Mouse (Mus musculus): ENCODE measurements around the gene Igfbpl1. TPM values are rescaled to one million over a fixed set of nuclear protein-coding genes. Genes with fewer than 3 reads are reported as not detected.

Gene Igfbpl1
- polyA plus RNA-seq (2016; fragmentation: Nextera tagmentation; extraction: Ambion mirVana) = 47.2 and 48.7 TPM in 2 replicates

DNA sequence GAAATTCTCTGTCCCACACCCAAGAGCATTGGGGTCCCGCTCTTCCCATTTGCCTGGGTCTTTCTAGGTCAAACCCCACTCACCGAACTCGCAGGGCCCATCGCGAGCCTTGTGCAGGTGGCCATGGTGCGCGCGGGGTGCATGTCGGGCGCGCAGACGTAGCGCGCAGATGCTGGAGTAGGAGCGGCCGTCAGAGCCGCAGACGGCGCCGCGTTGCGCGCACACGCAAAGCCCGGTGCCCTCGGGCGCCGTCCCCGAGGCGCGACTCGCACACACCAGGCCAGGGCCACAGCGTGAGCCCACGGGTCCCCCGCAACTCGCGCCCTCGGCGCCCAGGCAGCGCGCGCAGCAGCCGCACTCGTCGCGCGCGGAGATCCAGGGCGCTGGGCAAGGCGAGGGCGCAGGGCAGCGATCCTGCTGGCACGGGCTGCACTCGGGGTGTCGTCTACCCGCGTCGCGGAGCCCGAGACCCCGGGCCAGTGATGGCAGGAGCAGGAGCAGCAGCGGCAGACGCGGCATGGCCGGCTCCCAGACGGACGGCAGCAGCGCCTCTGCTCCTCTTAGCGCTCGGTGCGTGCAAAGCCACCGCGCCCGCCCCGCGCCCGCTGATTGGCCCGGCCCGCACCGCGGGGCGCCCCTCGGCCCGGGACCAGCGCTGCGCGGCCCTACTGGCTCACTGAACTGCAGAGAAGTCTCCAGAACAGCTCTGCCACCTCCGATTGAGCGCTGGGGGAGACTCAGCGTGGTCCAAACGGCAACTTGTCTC is at the start of gene Igfbpl1:
Gene Igfbpl1, minus strand, starts transcription at position 649 of the 766 bp plus-strand sequence.
- peak; percentile 14; the same call in 1 of the 2 replicates for ATAC-seq (ENCODE audit: low FRiP score)
- Histone ChIP-seq H3K36me3 (no peaks in the 10 kb centered on the region), H3K9ac (peak within 1 kb of the TSS; percentile 86), H3K27me3 (peaks cover 50% of the 10 kb centered on the region), H3K4me2 (replicated peaks) (peak within 1 kb of the TSS; percentile 67), H3K27ac (peak within 1 kb of the TSS; percentile 92), H3K4me3 (peak within 1 kb of the TSS; percentile 58), H3K9me3 (replicated peaks) (no peaks in the 10 kb centered on the region), H3K4me1 (peaks cover 56% of the 10 kb centered on the region)
- WGBS = 1% methylated on average over 89 of the region's 91 CpGs

- no peak overlapping the region for H3K4me2 ChIP-seq (replicated peaks)
- peaks cover 4% of the 10 kb centered on the region for H3K4me1 ChIP-seq
- H3K36me3 ChIP-seq = no peaks in the 10 kb centered on the region
- no peak overlapping the region for H3K27ac ChIP-seq
- H3K9me3 ChIP-seq (replicated peaks) = 0 out of 2 replicates have a peak, but pooled peaks cover 7% of the 10 kb centered on the region
- 100% methylated on average over 1 of the region's 2 CpGs for WGBS
- no peaks in the 10 kb centered on the region; the same call in 1 of the 2 replicates for H3K27me3 ChIP-seq
- no peak overlapping the region for H3K4me3 ChIP-seq
- no peak for ATAC-seq (ENCODE audit: low FRiP score)
- H3K9ac ChIP-seq = no peak overlapping the region
Observed at GRCm38 (mm10) chr4:45872147-45872546, 45.4 kb upstream of the Igfbpl1 start.

DNA sequence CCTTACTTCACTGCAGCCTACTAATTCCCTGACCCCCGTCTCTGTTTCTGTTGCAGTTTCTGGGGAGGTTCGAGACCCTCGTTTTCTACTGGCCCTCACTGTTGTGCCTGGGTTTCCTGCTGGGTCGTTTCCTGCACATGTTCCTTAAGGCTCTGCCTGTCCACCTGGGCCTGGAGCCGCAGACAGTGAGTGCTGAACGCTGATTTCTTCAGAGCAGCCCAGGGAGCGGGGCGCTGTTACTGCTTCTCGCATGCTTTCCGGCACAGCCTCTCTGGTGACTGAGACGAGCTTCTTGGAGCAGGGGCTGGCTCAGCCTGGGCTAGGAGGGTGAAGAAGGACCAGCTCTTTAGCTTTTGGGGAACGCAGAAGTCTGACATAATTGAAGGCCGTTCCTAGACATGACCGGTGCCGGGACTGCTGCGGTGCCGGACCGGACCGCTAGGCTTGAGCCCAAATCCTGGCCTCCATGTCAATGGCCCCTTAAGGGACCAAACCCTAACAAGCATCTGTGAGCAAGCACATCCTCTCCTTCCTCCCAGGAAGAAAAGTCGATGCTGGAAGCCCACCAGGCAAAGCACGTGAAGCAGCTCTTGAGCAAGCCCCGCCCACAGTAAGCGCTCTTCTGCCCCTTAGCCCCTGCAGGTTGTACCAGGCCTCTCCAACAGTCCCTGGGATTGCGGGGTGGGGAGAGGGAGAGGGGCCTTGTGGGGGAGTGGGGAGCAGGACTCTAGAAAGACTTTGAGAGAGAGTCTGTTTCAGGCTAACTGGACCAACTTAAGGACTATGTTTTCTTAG is 42.5 kb upstream of the Igfbpl1 start:
- Histone ChIP-seq H3K27ac (no peak overlapping the region), H3K27me3 (no peaks in the 10 kb centered on the region; the same call in 1 of the 2 replicates), H3K9ac (peak overlapping the region; percentile 25; the same call in 1 of the 2 replicates), H3K36me3 (no peaks in the 10 kb centered on the region), H3K9me3 (replicated peaks) (no peaks in the 10 kb centered on the region), H3K4me3 (0 out of 2 replicates have a peak overlapping the region, but pooled peaks have one; percentile 1), H3K4me1 (peaks cover 4% of the 10 kb centered on the region), H3K4me2 (replicated peaks) (peak overlapping the region; percentile 33)
- 22% methylated on average over 23 of the region's 24 CpGs for WGBS
- no peak for ATAC-seq (ENCODE audit: low FRiP score)

GRCm38 (mm10) chr4:45867416-45867815 is 40.7 kb upstream of the Igfbpl1 start:
- Histone ChIP-seq H3K4me3 (no peak overlapping the region), H3K4me1 (peaks cover 4% of the 10 kb centered on the region), H3K36me3 (no peaks in the 10 kb centered on the region), H3K27ac (no peak overlapping the region), H3K4me2 (replicated peaks) (no peak overlapping the region), H3K9me3 (replicated peaks) (no peaks in the 10 kb centered on the region), H3K9ac (no peak overlapping the region), H3K27me3 (no peaks in the 10 kb centered on the region; the same call in 1 of the 2 replicates)
- ATAC-seq (ENCODE audit: low FRiP score) = no peak
- 65% methylated on average over 8 of the region's 8 CpGs for WGBS

- Histone ChIP-seq H3K27ac (no peak overlapping the region), H3K4me1 (no peaks in the 10 kb centered on the region), H3K4me3 (no peak overlapping the region), H3K27me3 (no peaks in the 10 kb centered on the region), H3K9ac (no peak overlapping the region), H3K4me2 (replicated peaks) (no peak overlapping the region), H3K36me3 (no peaks in the 10 kb centered on the region), H3K9me3 (replicated peaks) (no peaks in the 10 kb centered on the region)
- ATAC-seq (ENCODE audit: low FRiP score) = no peak
- WGBS = 62% methylated on average over 5 of the region's 5 CpGs
Observed at GRCm38 (mm10) chr4:45861160-45861559, 34.4 kb upstream of the Igfbpl1 start.

DNA sequence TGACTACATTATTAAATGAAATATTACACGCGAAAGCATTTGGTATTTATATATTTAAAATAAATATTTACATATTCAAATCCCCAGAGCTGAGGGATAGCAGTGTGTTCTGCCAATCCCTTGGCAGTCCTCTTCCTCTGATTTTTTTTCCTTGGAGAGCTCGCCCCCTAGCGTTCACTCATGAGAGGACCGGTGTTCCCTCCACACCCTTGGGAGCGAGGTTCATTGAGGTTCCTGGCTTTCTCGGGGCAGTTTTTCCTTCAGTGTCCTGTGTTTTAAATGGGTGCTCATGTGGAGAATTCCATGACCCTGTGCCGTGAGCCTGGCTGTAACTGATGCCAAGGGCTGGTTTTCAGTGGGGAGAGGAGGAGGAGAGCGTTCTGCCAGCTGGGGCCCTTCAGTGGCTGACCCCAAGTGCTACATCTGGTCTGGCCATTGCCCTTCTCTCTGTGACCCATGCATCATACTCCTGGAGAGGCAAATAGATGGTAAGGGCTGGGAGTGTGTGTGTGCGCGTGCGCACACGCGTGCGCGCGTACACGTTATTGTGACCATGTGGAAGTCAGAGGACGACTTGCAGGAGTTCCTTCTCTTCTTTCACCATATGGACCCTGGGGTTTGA is 29.2 kb upstream of the Igfbpl1 start:
- peak; percentile 46; the same call in 1 of the 2 replicates for ATAC-seq (ENCODE audit: low FRiP score)
- H3K9ac ChIP-seq = no peak overlapping the region
- H3K4me3 ChIP-seq = no peak overlapping the region
- H3K27ac ChIP-seq = no peak overlapping the region
- peaks cover 6% of the 10 kb centered on the region; the same call in 1 of the 2 replicates for H3K27me3 ChIP-seq
- no peaks in the 10 kb centered on the region for H3K36me3 ChIP-seq
- H3K4me1 ChIP-seq = peaks cover 9% of the 10 kb centered on the region; the same call in 1 of the 2 replicates
- no peak overlapping the region for H3K4me2 ChIP-seq (replicated peaks)
- H3K9me3 ChIP-seq (replicated peaks) = no peaks in the 10 kb centered on the region
- WGBS = 49% methylated on average over 19 of the region's 19 CpGs

DNA sequence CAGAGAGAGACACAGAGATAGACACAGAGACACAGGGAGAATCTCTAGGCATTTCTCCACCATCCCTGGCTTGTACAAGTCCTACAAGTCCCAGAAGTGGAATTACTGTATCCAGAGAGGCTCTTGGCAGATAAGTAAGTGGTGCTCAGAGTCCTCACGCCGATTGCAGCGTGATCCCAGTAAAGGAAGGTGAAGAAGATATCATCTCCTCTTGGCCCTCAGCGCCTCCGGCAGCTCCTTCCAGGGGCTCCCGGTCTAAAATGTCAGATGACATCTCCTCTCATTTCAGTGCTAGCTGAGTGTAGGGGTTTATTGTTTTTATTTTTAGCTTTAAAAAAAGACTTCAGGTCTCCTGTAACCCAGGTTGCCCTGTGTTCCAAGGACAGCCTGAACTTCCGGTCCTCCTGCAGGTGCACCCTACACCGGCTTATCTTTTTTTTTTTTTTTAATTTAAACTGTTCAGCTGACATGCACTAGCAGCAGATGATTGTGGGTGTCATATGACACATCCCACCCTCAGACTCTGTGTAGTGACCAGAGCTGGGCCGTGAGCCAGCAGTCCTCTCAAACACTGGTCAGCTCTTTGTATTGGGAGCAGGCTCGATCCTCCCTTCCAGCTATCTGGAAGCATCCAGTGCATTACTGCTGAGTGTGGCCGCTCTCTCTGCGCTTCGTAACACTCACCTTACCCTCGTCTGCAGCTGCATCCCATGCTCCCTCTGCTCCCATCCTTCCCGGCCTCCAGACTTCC is 26.9 kb upstream of the Igfbpl1 start:
- Histone ChIP-seq H3K27ac (no peak overlapping the region), H3K36me3 (no peaks in the 10 kb centered on the region), H3K4me3 (no peak overlapping the region), H3K4me1 (peaks cover 13% of the 10 kb centered on the region; the same call in 1 of the 2 replicates), H3K9me3 (replicated peaks) (no peaks in the 10 kb centered on the region), H3K9ac (no peak overlapping the region), H3K4me2 (replicated peaks) (no peak overlapping the region), H3K27me3 (peaks cover 9% of the 10 kb centered on the region; the same call in 1 of the 2 replicates)
- WGBS = 81% methylated on average over 15 of the region's 15 CpGs
- ATAC-seq (ENCODE audit: low FRiP score) = no peak

DNA sequence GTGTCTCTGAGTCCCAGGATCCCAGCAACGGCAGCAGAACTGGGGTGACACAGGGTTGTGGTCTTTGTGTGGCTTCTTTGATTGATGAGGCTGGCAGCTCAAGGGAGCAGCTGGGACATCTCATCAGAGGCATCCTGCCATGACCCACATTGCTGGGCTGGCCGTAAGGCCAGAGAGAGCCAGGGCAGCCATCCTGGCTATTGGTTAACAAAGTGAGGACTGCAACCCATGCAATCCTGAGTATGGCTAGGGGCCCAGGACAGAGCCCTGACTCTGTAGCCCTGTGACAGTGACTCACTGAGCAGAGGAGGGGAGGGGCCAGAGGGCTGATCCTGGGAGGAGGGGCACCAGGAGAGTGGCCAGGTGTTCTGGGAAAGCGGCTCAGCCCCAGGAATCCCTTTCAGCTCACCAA is 24.9 kb upstream of the Igfbpl1 start:
- no peak overlapping the region for H3K9ac ChIP-seq
- H3K27me3 ChIP-seq = peaks cover 20% of the 10 kb centered on the region; the same call in 1 of the 2 replicates
- H3K4me2 ChIP-seq (replicated peaks) = no peak overlapping the region
- H3K4me3 ChIP-seq = no peak overlapping the region
- peak; percentile 40; the same call in 1 of the 2 replicates for ATAC-seq (ENCODE audit: low FRiP score)
- H3K4me1 ChIP-seq = peaks cover 13% of the 10 kb centered on the region; the same call in 1 of the 2 replicates
- no peaks in the 10 kb centered on the region for H3K9me3 ChIP-seq (replicated peaks)
- 12% methylated on average over 3 of the region's 3 CpGs for WGBS
- H3K36me3 ChIP-seq = no peaks in the 10 kb centered on the region
- peak overlapping the region; percentile 40; the same call in 1 of the 2 replicates for H3K27ac ChIP-seq

- Histone ChIP-seq H3K36me3 (no peaks in the 10 kb centered on the region), H3K9me3 (replicated peaks) (no peaks in the 10 kb centered on the region), H3K4me1 (peaks cover 10% of the 10 kb centered on the region; the same call in 1 of the 2 replicates), H3K27me3 (peaks cover 20% of the 10 kb centered on the region; the same call in 1 of the 2 replicates), H3K4me3 (no peak overlapping the region), H3K27ac (no peak overlapping the region), H3K9ac (no peak overlapping the region), H3K4me2 (replicated peaks) (no peak overlapping the region)
- WGBS = 30% methylated on average over 1 of the region's 1 CpGs
- no peak for ATAC-seq (ENCODE audit: low FRiP score)
Observed at GRCm38 (mm10) chr4:45849419-45849818, 22.7 kb upstream of the Igfbpl1 start.

- WGBS = 47% methylated on average over 10 of the region's 10 CpGs
- H3K9me3 ChIP-seq (replicated peaks) = no peaks in the 10 kb centered on the region
- ATAC-seq (ENCODE audit: low FRiP score) = no peak
- H3K4me1 ChIP-seq = peaks cover 10% of the 10 kb centered on the region; the same call in 1 of the 2 replicates
- no peaks in the 10 kb centered on the region for H3K36me3 ChIP-seq
- H3K27ac ChIP-seq = no peak overlapping the region
- H3K9ac ChIP-seq = no peak overlapping the region
- no peak overlapping the region for H3K4me2 ChIP-seq (replicated peaks)
- H3K4me3 ChIP-seq = no peak overlapping the region
- H3K27me3 ChIP-seq = peaks cover 20% of the 10 kb centered on the region; the same call in 1 of the 2 replicates
Observed at GRCm38 (mm10) chr4:45848825-45849156, 22.1 kb upstream of the Igfbpl1 start.

DNA sequence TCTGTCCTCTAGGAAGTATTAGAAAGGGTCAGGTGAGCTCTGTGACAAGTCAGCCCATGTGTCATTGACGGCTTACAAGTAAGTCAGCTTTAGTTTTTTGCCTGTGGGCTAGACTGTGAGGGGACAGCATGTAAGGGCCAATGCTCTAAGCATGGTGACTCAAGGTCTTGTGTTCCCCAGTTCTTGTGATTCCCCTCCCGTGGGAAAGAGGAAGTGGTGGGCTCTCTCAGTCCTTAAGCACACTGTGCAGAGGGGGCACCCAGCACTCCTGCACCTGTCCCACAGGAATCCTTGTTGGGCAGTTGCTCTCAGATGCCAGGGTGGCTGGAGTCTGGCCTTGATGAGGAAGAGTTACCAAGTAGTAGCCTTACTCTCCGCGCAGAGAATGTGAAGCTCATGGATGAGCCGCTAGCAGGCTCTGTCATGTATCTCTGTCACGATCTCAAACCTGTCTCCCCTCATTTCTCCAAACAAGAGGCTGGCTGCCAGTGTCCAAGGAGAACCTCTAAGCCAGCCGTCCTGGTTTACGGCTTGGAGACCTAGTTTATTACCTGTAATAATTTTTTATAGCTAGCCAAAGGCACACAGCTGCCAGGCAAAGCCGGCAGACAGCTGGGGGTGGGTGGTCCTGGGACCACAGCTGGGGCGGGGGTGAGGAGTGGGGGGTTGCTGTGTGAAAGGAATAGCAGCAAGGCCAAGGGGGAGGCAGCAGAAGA is 21.5 kb upstream of the Igfbpl1 start, which contains the start of gene Stra6l:
Gene Stra6l, plus strand, starts transcription at position 556 of the 716 bp plus-strand sequence.
- no peak within 1 kb of the TSS for H3K9ac ChIP-seq
- H3K27me3 ChIP-seq = peaks cover 19% of the 10 kb centered on the region; the same call in 1 of the 2 replicates
- H3K27ac ChIP-seq = no peak within 1 kb of the TSS
- no peak within 1 kb of the TSS for H3K4me3 ChIP-seq
- H3K36me3 ChIP-seq = no peaks in the 10 kb centered on the region
- H3K4me2 ChIP-seq (replicated peaks) = no peak within 1 kb of the TSS
- 64% methylated on average over 10 of the region's 10 CpGs for WGBS
- H3K9me3 ChIP-seq (replicated peaks) = no peaks in the 10 kb centered on the region
- no peak for ATAC-seq (ENCODE audit: low FRiP score)
- peaks cover 10% of the 10 kb centered on the region; the same call in 1 of the 2 replicates for H3K4me1 ChIP-seq

All from hindbrain, embryonic 12.5 days (tissue).